Mouse (Mus musculus): ENCODE data around the gene Gan.

The Gan gene

DNA sequence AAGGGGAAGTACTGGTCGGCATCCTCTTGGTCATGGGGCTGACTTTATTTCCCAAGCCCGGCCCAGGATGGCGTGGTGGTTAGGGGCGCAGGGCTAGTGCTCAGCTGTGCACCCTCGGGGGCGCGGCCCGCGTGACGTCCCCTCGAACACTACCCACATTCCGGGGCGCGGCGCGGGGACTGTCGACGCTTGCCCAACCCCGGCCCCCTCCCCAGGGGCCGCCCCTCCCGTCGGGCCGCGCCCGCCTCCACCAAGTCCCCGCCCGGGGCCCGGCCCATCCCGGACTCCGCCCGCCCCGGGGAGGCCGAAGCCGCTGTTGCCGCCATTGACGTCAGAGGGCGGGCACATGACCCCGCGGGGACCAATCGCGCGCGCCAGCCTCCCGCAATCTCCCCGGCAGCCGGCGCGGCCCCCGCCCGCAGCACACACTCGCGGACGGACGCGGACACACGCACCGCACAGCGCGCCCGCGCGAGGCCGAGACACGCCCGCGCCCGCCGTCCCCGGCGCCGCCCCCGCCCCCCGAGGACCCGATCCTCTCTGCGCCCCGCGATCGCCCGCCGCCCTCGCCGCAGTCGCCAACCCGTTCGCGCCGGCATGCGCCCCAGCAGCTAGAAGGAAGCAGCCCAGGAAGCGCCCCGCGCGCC is 98.5 kb downstream of the Gan start:
- peak; percentile 97 for DNase-seq

DNA sequence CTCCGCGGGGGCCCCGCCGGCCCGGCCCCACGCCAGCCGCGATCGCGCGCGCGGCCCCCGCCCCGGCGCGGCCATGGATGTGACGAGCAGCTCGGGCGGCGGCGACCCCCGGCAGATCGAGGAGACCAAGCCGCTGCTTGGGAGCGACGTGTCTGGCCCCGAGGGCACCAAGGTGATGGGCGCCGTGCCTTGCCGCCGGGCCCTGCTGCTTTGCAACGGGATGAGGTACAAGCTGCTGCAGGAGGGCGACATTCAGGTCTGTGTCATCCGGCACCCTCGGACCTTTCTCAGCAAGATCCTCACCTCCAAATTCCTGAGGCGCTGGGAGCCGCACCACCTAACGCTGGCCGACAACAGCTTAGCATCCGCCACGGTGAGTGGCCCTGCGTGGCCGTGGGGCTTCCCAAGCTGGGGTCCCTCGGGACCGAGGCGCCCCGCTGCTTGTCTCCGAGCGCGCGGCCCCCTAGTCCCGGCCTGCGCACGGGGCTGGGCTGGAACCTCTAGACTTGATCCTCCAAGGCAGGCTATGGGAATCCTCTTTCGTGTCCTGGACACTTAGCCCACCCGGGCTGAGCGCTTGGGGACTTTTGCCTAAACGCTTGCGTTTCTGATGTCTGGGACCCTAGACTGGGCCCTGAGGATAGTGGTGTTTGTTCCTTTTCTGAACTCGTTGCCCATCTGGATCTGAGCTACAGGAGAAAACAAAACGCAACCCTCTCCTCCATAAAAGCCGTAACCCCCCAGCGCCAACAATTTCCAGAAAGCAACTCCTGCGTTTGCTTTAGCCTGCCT is 99.3 kb downstream of the Gan start, which contains the start of gene Cmip:
Gene Cmip, plus strand, starts transcription at position 36 of the 792 bp plus-strand sequence.
- DNase-seq: no peak

DNA sequence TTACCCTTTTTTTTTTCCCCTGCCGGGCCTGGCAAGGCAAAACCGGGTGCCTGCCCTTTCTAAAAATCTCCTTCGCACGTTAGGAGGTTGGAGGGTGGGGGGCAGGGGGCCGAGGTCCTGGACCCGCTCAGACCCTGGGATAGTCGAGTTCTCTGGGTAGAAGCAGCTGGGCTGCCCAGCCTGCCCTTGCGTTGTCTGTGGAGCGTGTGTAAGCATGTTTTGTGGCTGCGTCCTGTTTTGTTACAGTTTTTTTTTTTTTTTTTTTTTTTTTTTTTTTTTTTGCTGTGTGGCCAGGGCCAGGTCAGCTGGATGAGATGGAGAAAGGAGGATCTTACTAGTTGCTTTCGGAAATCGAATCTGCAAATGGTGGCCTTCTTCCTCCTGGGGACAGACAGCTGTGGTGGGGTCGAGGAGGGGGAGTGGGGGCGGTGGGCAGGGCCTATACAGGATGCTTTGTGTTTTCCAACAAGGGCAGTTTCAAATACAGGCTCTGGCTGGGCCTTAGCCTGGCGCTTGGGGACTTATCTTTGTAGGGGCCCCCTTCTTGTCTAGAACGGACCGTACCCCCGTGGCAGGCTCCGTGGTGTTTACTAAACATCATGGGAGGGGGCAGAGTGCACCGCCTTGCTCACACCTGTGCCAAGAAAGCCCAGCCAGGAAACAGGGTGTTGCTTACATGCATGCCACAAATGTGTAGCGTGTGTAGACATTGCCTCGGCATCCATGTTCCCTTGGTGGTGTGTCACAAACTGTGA is 100.1 kb downstream of the Gan start:
- no peak for DNase-seq

- no peak for DNase-seq
Observed at GRCm38 (mm10) chr8:117258576-117259040, 100.7 kb downstream of the Gan start.

GRCm38 (mm10) chr8:117259431-117260001 is 101.6 kb downstream of the Gan start:
- DNase-seq: peak; percentile 82

DNA sequence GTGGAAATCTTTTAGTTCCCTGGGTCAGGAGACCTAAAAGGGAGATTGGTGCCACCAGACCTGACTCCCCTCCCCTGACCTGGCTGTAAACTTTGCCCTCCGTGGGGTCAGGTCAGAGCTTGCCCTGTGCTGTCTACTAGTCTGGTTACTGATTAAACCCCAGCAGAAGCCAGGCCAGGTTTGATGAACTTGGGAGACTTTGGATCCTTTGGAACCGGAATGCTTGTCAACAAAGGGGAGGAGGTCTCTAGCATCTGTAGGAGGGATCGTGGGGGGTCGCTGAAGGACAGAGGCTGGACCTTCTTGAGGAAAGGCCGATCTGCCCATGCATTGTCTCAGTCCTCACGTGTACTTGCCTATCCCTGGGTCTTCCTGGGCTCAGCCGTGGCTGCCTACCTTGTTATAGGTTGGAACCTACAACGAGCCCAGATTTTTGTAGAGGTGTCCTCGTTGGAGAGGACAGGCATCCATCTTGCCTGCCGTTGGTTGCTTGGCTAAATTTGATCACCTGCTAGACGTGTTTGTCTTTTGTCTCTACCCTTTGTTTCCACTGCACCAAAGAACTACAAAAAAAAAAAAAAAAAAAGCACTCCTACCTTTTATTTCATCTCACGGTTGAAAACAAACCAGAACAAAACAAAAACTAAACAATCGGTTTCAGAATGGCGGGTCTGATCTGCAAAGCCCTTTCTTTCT is 102.4 kb downstream of the Gan start:
- no peak for DNase-seq

DNA sequence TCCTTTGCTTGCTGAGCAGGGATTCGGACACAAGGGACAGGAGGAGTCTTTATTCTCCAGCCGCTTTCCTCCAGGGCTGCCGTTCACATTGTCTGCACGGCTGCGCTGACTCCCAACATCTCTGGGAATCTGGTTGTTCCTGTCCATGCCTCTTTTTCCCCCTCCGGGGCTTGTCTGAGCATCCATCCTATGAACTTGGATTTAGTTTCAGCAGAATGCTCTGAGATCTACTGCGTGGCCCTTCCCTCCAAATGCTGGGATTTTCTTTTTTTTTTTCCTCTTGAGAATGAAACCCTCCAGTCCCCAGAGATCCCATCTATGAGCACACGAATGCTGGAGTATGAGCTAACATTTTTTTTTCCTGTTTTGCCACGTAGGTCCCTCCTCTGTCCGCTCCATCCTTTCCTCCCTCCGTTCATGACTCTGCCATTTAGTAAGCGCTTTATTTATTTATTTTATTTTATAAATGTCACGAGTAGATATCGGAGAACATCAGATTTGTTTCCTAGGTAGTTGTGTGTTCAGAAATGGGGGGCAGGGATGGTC is 103.1 kb downstream of the Gan start:
- no peak for DNase-seq

DNA sequence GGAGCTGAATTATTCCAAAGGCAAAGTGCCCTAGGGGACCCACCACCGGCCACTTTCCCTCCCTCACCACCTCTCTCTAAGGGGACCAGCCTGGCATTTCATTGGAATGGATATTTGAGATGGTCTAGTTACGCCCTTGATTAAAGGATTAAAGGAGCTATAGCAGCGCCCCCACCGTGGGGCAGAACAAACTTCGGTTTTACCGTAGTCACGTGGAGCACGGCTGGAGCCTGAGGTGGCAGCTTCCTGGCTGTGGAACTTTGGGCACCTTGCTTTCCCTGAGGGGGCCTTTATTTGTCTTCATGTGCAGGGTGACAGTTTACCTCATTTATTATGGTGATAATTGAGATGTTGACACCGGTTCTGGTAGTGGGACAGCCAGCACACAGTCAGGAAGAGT is 103.8 kb downstream of the Gan start:
- DNase-seq: no peak

- DNase-seq: no peak
Observed at GRCm38 (mm10) chr8:117262685-117263084, 104.8 kb downstream of the Gan start.

GRCm38 (mm10) chr8:117263442-117263841 is 105.5 kb downstream of the Gan start:
- DNase-seq: no peak

GRCm38 (mm10) chr8:117265079-117265478 is 107.1 kb downstream of the Gan start:
- DNase-seq: no peak

Measured in lung, postnatal 36 days (tissue).